Mouse (Mus musculus) brain, embryonic 14.5 days (tissue): ENCODE data around the gene Kcnj3.

Experiments
- CTCF ChIP-seq: fragments of 200-500 bp; IDR thresholded peaks from 2 replicates; pipeline ENCODE4 v1.5.1; 2012; ENCODE audit warnings: inconsistent platforms, mild to moderate bottlenecking, moderate library complexity, borderline replicate concordance; ENCODE audit not compliant: insufficient read depth, insufficient read length; ENCODE audit errors: extremely low read depth
- POLR2A ChIP-seq: fragments of 200-500 bp; IDR thresholded peaks from 2 replicates; pipeline ENCODE4 v1.6.1; 2012; ENCODE audit warnings: mild to moderate bottlenecking, inconsistent platforms, borderline replicate concordance; ENCODE audit not compliant: poor library complexity, insufficient read depth, insufficient read length, severe bottlenecking; ENCODE audit errors: extremely low read depth

DNA sequence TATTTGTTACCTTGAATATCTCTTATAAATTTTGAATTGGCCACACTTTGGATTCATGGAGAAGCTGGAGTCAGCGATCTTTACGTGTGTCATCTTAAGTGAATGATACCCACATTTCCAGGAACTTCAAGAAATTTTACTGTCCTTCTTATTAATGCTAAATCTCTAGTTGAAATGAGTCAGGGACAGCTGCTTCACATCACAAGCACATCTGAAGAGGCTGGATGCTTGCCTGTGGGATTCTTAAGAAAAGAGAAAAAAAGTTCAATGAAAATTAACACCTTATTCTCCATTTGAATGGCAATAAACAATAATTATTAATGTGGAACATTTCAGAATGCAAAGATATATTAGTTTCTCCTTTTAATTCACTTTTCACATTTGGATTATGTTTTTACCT, 34.2 kb downstream of the Kcnj3 start:
- no peak for TF ChIP-seq POLR2A
- TF ChIP-seq CTCF, result no peak
